Mouse (Mus musculus) myocyte (in vitro differentiated cells): Measurements from ENCODE around the gene Camta1. TPM values are rescaled to one million over a fixed set of nuclear protein-coding genes. Genes with fewer than 3 reads are reported as not detected.

Experiments
- H3K27me3 ChIP-seq: one replicate; pipeline ENCODE4 v1.6.1; 2011; ENCODE audit not compliant: control insufficient read depth, insufficient read depth, insufficient read length
- H3K36me3 ChIP-seq: one replicate; pipeline ENCODE4 v1.6.1; 2011; ENCODE audit not compliant: control insufficient read depth, insufficient read depth
- H3K4me2 ChIP-seq: one replicate; pipeline ENCODE4 v1.6.1; 2011; ENCODE audit warnings: low read depth, control low read depth
- H3K4me3 ChIP-seq: one replicate; pipeline ENCODE4 v1.5.1; 2011; ENCODE audit warnings: mild to moderate bottlenecking, control low read depth, moderate library complexity
- H3K79me2 ChIP-seq: one replicate; pipeline ENCODE4 v1.6.1; 2011; ENCODE audit not compliant: control insufficient read depth, insufficient read depth
- H3ac ChIP-seq: one replicate; pipeline ENCODE4 v1.6.1; 2011; ENCODE audit not compliant: control insufficient read depth, insufficient read length
- CEBPB ChIP-seq: IDR thresholded peaks from 2 replicates; pipeline ENCODE4 v1.6.1; 2011; ENCODE audit warnings: mild to moderate bottlenecking, moderate library complexity; ENCODE audit not compliant: poor library complexity, insufficient read depth, severe bottlenecking
- E2F4 ChIP-seq: IDR thresholded peaks from one replicate; pipeline ENCODE4 v1.6.1; 2011; ENCODE audit warnings: mild to moderate bottlenecking, control low read depth, moderate library complexity; ENCODE audit not compliant: insufficient read depth
- MAX ChIP-seq: IDR thresholded peaks from one replicate; pipeline ENCODE4 v1.6.1; 2011; ENCODE audit warnings: low read depth, mild to moderate bottlenecking, control low read depth
- MYOD1 ChIP-seq, 3 experiments: IDR thresholded peaks; one replicate each; pipeline ENCODE4 v1.6.1; 2011; ENCODE audit warnings: control low read depth in 2 of 3, low read depth in 2 of 3, mild to moderate bottlenecking in 2 of 3, moderate library complexity in 1 of 3; ENCODE audit not compliant: insufficient read length in 2 of 3, control insufficient read depth in 1 of 3
- MYOG ChIP-seq, 3 experiments: IDR thresholded peaks; one replicate each; pipeline ENCODE4 v1.6.1; 2011; ENCODE audit warnings: control low read depth in 2 of 3, low read depth in 2 of 3, mild to moderate bottlenecking in 2 of 3; ENCODE audit not compliant: insufficient read length in 2 of 3, control insufficient read depth in 1 of 3, insufficient read depth in 1 of 3
- POLR2A ChIP-seq: IDR thresholded peaks from one replicate; pipeline ENCODE4 v1.6.1; 2011; ENCODE audit warnings: low read depth, mild to moderate bottlenecking, control low read depth, moderate library complexity; ENCODE audit not compliant: insufficient read length
- POLR2AphosphoS2 ChIP-seq: IDR thresholded peaks from one replicate; pipeline ENCODE4 v1.6.1; 2011; ENCODE audit warnings: low read depth, control low read depth; ENCODE audit not compliant: insufficient read length
- REST ChIP-seq: IDR thresholded peaks from one replicate; pipeline ENCODE4 v1.6.1; 2011; ENCODE audit warnings: mild to moderate bottlenecking, control low read depth, moderate library complexity; ENCODE audit not compliant: insufficient read depth, insufficient read length
- SRF ChIP-seq: IDR thresholded peaks from one replicate; pipeline ENCODE4 v1.6.1; 2011; ENCODE audit warnings: low read depth; ENCODE audit not compliant: control insufficient read depth, insufficient read length
- TCF12 ChIP-seq: IDR thresholded peaks from one replicate; pipeline ENCODE4 v1.6.1; 2011; ENCODE audit warnings: mild to moderate bottlenecking, control low read depth; ENCODE audit not compliant: poor library complexity, insufficient read depth, severe bottlenecking
- TCF3 ChIP-seq: IDR thresholded peaks from one replicate; pipeline ENCODE4 v1.6.1; 2011; ENCODE audit warnings: low read depth, control low read depth; ENCODE audit not compliant: insufficient read length
- USF1 ChIP-seq: IDR thresholded peaks from one replicate; pipeline ENCODE4 v1.6.1; 2011; ENCODE audit warnings: low read depth, mild to moderate bottlenecking, control low read depth, moderate library complexity
- polyA plus RNA-seq: library from polyadenylated mRNA; unstranded; fragments of >200 nt; fragmentation: generic; extraction: Trizol; gene quantifications from one replicate; pipeline ENCODE4 v1.2.1, GENCODE M21; 2012; ENCODE audit warnings: missing spikeins

Camta1 gene
- polyA plus RNA-seq, 1 experiment = 40.6 TPM

DNA sequence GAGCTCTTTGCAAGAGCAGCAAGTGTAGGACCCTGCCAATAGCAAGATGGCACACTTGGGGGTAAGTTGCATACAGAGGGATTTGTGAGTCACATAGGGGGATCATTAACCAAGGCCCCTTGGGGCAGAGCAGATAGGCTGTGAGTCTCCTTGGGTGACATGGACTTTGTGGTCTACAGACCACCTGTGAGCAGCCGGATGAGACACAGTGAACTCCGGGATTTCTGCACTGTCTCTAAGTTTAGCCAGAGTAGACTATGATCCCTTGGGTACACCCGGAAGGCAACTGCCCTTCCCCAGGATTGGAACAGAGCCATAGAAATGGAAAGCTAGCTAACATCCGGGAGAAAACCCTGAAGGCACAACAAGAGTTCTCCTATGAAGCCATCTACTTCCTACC lies 417.0 kb downstream of the Camta1 start:
- Histone ChIP-seq H3K27me3 (no peaks in the 10 kb centered on the region), H3K4me3 (no peak overlapping the region), H3K4me2 (no peak overlapping the region), H3K36me3 (no peaks in the 10 kb centered on the region), H3K79me2 (no peaks in the 10 kb centered on the region), H3ac (no peak overlapping the region)
- TF ChIP-seq POLR2AphosphoS2 = no peak
- no peak for TF ChIP-seq TCF12
- no peak for TF ChIP-seq MYOD1 (IDR thresholded peaks at IDR 0.05; ENCODE audit: control insufficient read depth in 1 of 3, insufficient read length in 2 of 3, low read depth in 2 of 3)
- TF ChIP-seq CEBPB = no peak
- TF ChIP-seq MYOG (IDR thresholded peaks at IDR 0.05; ENCODE audit: control insufficient read depth in 1 of 3, insufficient read depth in 1 of 3, insufficient read length in 2 of 3, low read depth in 2 of 3) = no peak
- no peak for TF ChIP-seq E2F4
- no peak for TF ChIP-seq TCF3
- TF ChIP-seq USF1 = no peak
- no peak for TF ChIP-seq POLR2A
- no peak for TF ChIP-seq MAX
- TF ChIP-seq REST = no peak
- TF ChIP-seq SRF = no peak

DNA sequence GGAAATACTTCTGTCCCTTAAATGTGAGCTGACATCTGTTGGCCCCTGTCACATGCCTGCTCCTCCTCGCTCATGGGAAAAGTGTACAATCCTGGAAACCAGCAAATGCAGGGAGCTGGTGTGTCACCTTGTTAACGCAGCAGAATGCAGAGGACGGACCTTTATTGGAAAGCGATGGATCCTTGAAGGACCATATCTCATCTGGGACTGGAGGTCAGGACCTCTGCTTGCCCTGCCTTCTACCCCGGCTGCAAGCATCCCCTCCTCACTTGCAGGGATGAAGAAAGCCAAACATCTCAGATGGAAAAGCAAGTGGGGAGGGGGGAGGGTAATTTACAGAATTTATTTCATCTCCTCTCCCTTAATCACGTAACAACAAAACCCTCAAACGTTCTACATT lies 423.1 kb downstream of the Camta1 start:
- Histone ChIP-seq H3K4me3 (no peak overlapping the region), H3K4me2 (no peak overlapping the region), H3K27me3 (no peaks in the 10 kb centered on the region), H3K36me3 (no peaks in the 10 kb centered on the region), H3K79me2 (no peaks in the 10 kb centered on the region), H3ac (no peak overlapping the region)
- TF ChIP-seq REST = no peak
- TF ChIP-seq CEBPB = no peak
- TF ChIP-seq TCF3 = no peak

DNA sequence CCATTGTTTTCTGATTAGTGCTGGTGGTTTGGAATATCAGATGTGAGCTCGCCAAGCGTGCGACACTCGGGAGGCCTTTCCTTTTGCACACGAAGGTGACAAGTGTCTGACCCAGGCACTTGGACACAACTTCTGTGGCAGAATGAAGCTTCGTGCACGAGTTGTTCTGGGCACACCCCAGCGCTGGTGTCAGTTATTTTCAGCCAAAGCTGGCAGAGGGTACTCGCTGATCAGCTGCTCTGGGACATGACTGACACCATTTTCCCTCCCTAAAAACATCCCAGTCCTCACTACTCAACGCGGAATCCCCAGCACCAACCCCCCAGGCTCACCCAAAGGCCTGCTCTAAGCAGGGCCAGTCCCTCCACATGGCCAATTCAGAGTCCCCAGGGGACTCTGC lies 423.8 kb downstream of the Camta1 start:
- no peaks in the 10 kb centered on the region for H3K79me2 ChIP-seq

DNA sequence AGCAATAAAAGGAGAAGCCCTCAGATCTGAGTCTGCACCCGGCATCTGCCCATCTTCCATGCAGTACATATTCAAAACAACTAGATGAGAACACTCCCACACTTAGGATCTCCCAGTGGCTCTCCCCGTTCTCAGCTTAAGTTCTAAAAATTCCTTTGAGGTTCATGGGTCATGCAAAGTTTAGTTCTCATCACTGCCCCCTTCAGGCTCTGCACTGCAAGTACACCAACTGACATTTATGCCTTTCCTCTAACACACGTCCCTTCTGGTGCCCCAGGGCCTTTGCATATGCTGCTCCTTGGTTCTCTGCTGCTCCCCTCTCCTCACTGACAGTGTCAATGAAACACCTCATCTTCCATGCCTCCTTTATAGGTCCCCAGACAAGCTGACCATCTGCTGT lies 436.5 kb downstream of the Camta1 start:
- Histone ChIP-seq H3K4me2 (no peak overlapping the region), H3K79me2 (no peaks in the 10 kb centered on the region), H3ac (no peak overlapping the region), H3K36me3 (no peaks in the 10 kb centered on the region), H3K27me3 (no peaks in the 10 kb centered on the region), H3K4me3 (no peak overlapping the region)
- TF ChIP-seq USF1 = no peak

More for the DNA sequence above, 423.8 kb downstream of the Camta1 start:
- H3ac ChIP-seq = no peak overlapping the region
- no peak for TF ChIP-seq MYOD1 (IDR thresholded peaks at IDR 0.05; ENCODE audit: control insufficient read depth in 1 of 3, insufficient read length in 2 of 3, low read depth in 2 of 3)
- no peak for TF ChIP-seq REST
- no peak for TF ChIP-seq MYOG (IDR thresholded peaks at IDR 0.05; ENCODE audit: control insufficient read depth in 1 of 3, insufficient read depth in 1 of 3, insufficient read length in 2 of 3, low read depth in 2 of 3)
- TF ChIP-seq TCF12 = no peak
- TF ChIP-seq TCF3 = no peak
- no peak for TF ChIP-seq USF1
- TF ChIP-seq POLR2AphosphoS2 = no peak
- no peak for TF ChIP-seq MAX
- TF ChIP-seq E2F4 = no peak
- TF ChIP-seq POLR2A = no peak
- TF ChIP-seq SRF = no peak
- no peak for TF ChIP-seq CEBPB
- peaks cover 3% of the 10 kb centered on the region for H3K27me3 ChIP-seq
- H3K4me2 ChIP-seq = no peak overlapping the region
- no peak overlapping the region for H3K4me3 ChIP-seq
- H3K36me3 ChIP-seq = no peaks in the 10 kb centered on the region

DNA sequence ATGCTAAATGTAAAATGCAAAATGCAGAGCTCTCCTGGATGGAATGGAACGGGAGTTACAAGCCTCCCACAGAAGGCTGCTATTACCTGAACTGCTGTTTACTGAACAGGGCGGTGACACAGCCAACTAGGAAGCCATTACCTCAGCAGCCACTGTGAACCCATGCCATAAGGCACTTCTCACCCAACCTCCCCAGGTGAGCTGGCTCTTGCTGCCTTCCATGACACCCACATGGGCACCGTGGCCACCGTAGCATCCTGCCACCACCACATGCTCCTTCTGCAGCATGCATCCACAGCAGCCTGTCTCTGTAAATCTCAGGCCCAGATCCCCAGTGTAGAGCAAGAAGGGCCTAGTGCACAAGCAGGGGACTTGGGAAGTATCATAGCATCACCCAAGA lies 438.8 kb downstream of the Camta1 start:
- H3ac ChIP-seq = no peak overlapping the region
- TF ChIP-seq USF1 (no peak), POLR2AphosphoS2 (no peak), MAX (no peak), SRF (no peak), MYOG (IDR thresholded peaks at IDR 0.05; ENCODE audit: control insufficient read depth in 1 of 3, insufficient read depth in 1 of 3, insufficient read length in 2 of 3, low read depth in 2 of 3) (no peak), E2F4 (no peak), TCF3 (no peak), REST (no peak), POLR2A (no peak), MYOD1 (IDR thresholded peaks at IDR 0.05; ENCODE audit: control insufficient read depth in 1 of 3, insufficient read length in 2 of 3, low read depth in 2 of 3) (no peak), CEBPB (no peak), TCF12 (no peak)
- H3K4me3 ChIP-seq = no peak overlapping the region
- H3K36me3 ChIP-seq = no peaks in the 10 kb centered on the region
- H3K4me2 ChIP-seq = no peak overlapping the region
- no peaks in the 10 kb centered on the region for H3K79me2 ChIP-seq
- no peaks in the 10 kb centered on the region for H3K27me3 ChIP-seq
